Mouse (Mus musculus) adrenal gland, postnatal 14 days (tissue): Measurements from ENCODE around the gene Atp6v0a4. TPM values are rescaled to one million over a fixed set of nuclear protein-coding genes. Genes with fewer than 3 reads are reported as not detected.

ENCODE experiments used
- DNase-seq: peaks from one replicate; pipeline ENCODE4 v3.0.0; 2021; ENCODE audit warnings: mixed read lengths
- total RNA-seq: library from RNA; stranded (reverse); gene quantifications from 2 replicates; pipeline ENCODE4 v1.2.3, GENCODE M21; 2021

Gene Atp6v0a4
- total RNA-seq, 1 experiment from 2014 or later, result 4.1 TPM

DNA sequence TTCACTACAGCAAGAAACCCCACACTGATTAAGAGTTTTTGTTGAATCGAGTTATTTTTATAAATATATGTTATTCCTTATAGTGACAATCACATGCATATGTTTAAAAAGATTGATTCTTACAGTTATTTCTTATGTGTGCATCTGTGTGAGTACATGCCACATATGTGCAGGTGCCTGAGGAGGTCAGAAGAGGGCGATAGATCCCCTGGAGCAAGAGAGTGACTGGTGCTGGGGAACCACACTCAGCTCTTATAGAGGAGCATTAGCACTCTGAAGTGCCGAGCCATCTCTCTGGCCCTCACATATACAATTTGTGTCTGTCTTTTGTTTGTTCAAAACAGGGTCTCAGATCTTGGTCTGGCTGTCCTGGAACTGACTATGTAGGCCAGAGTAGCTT is 50.8 kb downstream of the Atp6v0a4 start:
- no peak for DNase-seq

DNA sequence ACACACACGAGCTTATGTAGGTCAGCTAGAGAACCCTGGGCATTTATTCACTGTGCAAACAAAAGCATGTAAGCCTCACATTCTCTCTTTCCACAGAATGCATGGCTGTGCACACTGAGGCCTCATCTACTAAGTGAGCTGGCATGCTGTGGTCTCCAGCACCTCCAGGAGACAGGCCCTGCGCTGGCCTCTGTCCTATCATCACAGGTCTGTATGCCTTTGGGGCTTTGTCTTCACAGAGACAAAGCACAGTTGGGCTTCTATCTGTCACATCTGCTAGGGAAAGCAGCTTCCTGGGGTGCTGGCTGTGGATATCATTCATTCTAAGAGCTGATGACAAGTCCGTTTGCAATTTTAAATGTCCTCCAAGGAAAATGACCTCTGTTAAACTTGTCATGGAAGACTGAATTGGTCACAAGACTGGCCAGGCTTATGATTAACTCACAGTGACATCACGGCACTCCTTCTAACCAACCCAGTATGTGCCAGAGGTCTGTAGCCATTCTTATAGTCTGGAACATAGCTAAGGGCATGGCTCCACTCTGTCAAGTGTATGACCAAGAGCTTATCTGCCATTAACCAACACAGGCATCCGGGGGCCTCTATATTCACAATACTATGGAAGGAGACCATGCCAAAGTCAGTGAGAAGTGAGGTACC is 52.1 kb downstream of the Atp6v0a4 start:
- no peak for DNase-seq

DNA sequence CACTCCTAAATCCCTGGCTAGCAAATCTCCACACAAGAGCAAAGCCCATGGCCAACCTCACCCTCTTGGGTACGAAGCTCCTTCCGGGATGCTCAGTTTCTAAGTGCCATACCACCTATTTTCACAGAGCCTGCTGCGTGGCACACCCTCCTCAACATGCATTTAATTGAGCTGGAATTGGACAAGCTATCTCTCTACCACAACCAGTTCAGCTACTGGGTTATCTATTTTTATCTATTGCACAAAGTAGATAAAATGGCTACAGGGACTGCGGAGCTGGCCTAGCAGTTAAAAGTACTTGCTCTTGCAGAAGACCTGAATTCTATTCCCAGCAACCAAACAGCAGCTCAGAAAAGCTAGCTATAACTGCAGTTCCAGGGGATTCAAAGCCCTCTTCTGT is 53.1 kb downstream of the Atp6v0a4 start:
- no peak for DNase-seq

DNA sequence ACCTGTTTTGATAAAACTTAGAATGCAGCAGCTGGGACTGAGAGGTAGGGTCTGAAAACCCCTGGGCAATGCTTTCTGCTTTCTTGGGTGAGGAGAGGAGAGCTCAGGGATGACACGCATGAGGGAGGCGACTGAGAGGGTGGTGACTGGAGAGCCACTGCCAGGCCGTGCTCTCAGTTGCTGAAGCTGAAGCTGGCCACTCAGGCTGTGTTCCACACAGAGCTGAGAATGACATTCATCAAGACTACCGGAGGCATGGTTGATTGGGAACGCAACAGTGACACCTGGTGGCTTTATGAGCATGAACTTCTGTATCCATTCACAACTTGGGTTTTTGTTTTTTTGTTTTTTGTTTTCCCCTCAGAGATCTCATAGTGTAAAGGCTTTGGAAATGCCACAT is 58.2 kb downstream of the Atp6v0a4 start:
- peak; percentile 75 for DNase-seq

DNA sequence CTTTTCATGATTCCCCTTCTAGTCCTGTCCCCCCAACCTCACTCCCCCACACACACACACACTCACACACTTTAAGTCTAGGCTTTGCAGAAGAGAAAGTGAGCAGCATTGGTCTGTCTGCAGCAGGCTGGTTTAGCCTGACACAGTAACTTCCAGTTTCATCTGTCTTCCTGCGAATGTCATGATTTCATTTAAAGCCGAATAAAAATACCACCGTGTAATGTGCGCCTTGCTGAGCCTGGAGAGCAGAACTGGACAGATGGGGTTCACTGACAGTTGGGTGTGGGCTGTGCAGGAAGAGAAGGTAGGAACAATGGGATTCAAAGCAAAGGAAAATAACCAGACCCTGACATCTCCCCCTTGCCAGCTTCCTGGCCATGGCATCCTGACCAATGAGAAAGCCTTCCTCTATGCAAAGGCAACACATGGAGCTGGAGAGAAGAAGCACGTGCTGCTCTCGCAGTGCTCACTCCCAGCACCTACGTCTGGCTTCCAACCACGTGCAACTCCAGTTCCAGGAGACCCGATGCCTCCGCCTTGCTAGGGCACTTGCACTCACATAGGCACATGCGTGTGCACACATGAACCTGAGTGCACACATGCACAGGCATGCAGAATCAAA is 58.8 kb downstream of the Atp6v0a4 start:
- no peak for DNase-seq

DNA sequence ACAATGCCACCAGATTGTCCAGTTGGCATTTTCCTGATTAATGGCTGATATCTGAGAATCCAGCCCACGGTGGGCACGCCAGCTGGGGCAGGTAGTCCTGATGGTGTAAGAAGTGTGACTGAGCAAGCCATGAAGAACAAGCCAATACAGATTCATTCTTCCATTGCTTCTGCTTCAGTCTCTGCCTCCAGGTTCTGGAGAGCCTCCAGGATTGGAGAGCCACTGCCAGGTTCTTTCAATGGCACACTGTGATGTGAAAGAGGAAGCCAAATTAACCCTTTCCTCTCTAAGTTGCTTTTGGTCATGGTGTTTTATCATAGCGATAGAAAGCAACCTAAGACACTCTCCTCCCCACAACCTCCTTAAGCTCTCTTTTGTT is 59.3 kb downstream of the Atp6v0a4 start:
- DNase-seq, result peak; percentile 36

DNA sequence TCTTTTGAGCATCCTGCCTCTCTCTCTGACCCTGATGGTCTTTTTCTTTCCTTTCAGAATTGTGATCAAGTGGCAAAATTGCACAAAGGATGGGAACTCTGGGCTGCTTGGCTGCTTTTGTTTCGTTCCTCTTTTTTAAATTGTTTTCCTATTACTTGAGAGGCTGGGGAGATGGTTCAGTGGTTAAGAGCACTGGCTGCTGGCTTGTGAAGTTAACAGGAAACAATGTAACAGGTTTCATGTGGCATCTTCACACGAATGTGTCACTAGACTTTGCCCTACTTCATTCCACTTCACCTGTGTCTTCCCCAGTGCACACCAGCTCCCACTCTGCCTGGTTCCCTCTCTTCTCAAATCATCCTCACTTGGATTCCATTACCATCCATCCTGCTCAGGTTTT is 59.8 kb downstream of the Atp6v0a4 start:
- DNase-seq, result no peak

DNA sequence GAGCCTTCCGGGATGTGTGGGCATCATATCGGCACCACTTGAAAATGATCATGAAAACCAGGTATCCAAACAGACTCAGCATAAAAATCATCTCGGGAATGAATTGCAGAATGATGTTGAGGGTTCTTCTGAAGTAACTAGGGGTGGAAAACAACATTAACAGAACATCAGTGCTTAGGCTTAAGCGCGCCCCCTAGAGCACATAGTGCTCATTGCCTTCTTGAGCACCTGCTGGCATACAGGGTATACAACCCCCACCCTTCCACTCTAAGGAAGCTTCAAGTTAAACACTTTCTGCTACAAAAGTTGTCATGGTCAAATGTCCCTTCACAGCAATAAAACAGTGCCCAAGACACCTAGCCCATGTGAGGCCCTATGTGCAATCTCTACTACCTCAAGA is 65.6 kb downstream of the Atp6v0a4 start:
- no peak for DNase-seq

DNA sequence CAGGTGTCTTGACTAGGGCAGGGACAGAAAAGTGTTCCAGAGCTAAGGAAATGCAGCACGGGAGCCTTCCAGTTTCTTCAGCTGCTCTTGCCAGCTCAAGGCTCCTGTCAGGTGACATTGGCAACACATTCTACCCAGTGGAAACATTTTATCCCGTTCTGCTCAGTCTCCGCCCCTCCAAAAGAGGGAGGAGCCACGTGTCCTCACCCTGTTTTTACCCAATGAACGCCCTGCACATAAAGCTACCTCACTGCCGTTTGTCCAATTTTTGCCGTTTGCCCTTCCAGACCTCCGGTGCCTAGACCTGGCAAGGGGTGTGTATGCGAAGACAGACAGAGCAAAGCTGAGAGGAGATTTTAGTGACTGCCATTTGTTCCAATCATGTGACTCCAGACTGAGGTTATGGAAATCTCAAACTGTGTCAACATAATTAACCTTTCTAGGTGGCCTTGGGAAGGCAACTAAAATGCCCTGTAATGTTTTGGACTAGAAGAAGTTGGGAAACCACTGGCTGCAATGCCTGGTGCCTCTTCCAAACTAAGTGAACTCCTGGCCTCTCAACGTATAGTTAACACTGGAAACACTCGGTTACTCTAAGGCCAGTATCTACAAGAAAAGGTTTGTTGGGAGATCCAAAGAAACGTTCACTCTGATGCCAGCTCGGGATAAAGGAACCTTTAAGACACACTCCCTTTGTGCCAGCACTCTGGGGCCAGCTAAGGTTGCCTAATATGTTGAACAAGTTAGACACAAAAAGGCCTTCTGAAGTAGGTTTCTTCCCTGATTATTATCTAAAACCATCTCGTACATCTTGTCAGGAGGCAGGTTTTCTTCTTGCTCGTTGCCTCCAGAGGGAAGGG is 68.7 kb downstream of the Atp6v0a4 start:
- peak; percentile 46 for DNase-seq

DNA sequence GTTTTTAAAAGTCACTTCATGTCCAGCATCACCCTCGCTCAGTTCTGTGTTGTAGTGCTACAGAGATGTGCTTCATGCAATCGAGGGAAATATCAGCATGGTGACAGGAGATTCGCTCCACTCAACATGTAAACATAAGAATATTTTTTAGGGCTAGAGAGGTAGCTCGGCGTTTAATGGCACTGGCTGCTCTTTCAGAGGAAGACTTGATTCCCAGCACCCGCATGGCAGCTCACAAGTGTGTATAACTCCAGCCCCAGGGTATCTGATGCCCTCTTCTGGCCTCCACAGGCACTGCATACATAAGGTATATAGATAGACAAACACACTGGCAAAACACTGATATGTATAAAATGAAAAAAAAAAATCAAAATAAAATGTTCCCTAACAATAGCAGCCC is 74.8 kb downstream of the Atp6v0a4 start:
- DNase-seq, result no peak

DNA sequence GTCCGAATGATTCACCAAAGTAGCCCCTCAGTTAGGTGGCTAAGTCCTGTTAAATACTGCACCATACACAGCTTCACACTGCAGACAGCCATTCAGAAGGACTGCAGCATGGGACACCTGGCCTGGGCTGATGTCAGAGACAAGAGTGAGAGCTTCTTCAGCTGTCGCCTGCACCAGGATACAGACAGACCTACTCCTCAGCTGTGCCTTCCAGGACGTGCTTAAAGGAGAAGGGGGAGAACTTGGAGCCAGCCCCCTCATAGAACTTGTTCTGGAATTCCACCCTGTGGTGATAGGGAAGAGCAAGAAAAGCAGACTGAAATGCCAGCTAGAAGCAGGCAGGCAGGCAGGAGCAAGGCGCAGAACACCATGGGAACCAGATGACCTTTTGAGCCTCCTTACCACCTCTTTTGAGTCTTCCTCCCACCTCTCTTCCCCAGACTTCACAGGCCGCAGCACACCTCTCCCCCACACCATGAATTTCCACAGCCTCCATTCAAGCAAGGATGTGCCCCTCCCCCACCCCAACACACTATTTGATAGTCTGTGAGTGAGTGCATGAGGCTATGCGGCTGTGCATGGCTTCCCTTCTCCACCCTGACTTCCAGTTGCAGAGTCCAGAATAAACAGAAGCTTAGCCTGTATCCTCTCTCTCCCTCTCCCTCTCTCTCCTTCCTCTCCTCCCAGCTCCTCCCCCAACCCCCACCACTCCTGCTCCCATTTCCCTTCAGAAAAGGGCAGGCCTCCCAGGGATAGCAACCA is 75.4 kb downstream of the Atp6v0a4 start:
- peak; percentile 22 for DNase-seq

DNA sequence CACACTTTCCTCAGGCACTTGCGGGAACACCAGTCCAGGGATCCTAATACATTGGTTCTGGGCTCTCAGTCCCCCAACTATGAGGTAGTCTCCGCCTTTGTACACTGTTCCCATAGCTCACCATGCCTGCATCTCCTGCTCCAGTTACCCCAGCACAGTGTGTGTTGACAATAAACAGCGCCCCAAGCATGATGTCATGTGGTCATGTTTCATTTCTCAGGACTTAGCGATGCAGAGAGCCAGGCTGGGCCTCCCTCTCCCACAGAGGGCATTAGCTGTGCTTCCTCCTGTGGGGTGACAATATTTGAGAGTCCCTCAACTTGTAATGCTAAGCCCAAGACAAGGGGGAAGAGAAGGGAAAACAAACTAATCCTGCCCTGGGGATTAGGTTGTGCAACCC is 76.4 kb downstream of the Atp6v0a4 start:
- DNase-seq, result peak; percentile 23

DNA sequence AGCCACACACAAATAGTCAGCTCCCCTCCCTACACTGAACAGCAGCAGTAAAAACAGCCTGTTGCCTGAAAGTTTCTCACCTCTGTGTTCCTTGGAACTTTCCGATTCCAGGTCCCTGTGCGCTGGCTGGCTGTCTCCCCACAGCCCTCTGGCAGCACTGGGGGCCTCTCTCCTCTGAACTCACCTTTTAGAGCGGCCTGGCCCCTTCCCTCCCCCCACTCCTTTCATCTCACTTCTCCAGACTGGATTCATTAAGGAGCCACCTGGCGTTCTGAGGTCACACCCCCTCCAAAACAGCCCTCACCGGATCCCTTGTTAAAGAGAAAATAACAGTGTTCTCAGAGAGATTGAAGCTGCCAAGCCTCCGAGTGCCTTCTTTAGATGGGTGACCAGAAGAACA is 77.5 kb downstream of the Atp6v0a4 start, which contains the start of gene Svopl:
TSS of gene Svopl (minus strand) at position 159 of the 400 bp plus-strand sequence.
- peak; percentile 20 for DNase-seq

DNA sequence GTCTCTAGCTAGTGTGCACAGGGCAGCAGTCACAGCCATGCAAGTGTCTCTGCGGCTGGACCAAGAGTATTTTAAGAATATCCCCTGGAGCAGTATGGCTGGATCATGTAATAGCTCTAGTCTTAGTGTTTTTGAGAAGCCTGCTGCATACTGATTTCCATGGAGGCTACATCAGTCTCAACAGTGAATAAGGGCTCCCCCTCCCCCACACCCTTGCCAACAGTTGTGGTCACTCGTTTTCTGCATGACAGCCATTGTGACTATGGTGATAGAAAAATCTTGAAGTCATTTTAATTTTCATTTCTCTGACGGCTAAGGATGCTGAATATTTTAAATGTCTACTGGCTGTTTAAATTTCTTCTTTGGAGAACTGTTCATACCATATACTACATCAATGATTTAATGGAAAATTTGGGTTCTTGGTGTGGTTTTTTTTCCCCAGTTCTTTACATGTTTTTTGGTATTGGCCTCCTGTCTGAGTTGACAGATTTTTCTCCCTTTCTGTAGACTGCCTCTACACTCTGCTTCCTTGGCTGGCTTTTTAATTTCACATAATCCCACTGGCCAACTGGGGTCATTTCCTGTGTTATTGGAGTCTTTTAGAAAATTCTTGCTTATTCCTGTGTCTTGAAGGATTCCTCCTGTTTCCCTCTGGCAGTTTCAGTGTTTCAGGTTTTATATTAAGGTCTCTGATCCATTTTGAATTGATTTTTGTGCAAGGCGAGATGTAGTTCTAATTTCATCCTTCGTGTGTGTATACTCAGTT is 91.4 kb downstream of the Atp6v0a4 start:
- no peak for DNase-seq

DNA sequence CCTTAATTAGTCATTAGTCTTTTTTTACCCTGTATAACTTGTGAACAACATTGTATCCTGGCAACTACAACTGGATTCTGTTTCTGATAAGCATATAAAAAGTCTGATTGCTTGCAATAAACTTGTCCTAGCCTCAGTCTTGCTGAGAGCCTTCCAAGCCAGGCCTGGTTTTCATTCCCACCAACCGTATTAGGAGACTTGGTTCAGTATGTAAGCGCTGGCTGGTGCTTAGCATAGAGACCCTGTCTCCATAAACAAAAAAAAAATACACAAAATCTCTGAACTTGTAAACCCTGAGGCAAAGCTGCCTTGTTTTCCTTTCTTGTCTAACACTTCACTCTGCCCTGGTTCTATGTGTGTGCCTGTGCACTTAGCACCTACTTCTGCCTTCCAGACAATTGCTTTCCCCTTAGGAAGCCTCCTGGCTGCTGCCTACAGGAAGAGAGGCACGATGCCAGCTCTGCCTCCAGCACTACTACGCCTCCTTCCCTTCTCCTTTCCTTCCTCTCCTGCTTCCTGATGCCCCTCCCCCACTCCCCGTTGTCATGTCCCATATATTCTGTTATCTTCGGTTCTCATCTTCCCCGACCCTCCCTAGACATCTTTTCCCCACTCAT is 92.4 kb downstream of the Atp6v0a4 start:
- DNase-seq, result peak; percentile 46

DNA sequence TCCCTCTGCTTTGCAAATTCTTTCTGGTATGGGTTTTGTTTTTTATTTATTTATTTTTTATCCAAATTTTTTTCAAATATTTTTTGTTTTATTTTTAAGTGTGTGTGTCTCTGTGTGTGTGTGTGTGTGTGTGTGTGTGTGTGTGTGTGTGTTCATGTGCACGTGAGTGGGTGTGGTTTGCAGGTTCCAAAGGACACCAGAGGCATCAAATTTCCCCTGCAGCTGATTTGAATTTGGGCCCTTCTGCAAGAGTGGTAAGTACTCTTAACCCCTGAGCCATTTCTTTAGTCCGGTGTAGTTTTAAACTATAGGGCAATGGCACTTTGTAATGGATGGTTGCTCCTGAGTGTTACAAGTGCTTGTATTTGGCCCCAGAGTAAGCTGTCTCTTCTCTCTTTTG is 96.2 kb downstream of the Atp6v0a4 start:
- DNase-seq, result no peak

DNA sequence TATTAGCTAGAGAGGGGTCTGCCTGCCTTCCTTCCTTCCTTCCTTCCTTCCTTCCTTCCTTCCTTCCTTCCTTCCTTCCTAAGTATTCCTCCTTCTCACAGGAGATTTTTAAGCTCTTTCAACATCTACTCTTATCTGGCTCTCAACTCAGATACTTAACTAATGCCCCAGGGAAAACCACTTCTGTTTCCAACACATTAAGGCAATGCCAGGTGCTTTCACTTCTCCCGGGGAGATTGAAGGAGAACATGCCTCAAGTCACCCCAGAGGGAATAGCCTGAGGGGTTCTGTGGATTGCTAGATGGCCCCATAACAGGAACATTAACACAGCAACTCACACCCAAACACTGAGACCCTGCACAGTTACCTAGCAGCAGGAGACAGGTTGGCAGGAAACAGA is 96.6 kb downstream of the Atp6v0a4 start:
- peak; percentile 21 for DNase-seq

DNA sequence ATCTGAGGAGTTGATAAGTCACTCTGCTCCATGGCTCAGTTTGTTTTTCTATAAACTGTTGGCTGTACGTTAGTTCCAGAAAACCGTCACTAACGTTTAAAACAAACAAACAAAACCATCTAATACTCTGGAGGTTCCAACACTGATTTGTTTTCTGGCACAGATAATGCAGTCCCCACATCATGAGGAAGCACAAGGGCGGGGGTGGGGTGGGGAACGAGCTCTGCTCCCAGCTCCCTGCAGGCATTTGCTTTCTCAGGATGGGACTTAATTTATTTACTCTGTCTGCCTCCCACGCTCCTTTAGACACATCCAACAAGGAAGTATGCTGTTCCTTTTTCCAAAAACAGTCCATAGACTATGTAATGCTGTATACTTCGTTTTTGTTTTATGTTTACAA is 101.1 kb downstream of the Atp6v0a4 start:
- DNase-seq, result no peak

DNA sequence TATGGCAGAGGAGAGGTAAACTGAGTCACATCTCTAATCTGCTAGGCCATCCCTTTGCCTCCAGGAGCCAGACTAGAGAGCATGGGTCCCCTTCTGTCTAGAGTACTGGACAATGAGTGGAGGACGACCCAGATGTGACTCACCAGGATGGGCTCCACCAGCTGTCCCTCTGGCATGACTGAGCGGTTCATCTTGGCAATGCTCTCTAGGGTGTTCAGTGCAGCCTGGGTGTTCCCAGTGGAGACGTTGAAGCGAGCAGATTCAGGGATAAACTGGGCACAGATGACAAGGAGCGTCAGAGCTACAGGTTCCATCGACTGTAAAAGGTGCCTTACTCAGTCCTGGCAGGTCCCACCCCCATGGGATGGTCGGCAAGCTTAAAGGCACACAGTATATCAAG is 103.0 kb downstream of the Atp6v0a4 start:
- DNase-seq, result no peak

DNA sequence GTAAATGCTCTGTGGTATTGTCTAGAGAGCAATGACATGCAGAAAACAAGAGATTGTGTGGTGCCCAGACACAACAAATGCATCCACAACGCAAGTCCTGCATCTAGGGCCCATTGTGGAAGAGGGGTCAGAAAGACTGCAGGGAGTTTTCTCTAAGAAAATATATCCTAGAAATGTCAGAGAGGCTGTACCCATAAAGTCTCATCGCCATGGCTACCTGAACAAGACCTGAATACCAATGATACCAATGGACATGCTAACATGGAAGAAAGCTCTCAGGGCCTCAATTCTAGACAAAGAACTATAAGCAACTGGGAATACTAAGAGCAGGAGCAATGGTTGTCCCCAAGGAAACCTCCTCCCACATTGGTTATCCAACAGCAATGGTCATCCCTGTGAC is 111.6 kb downstream of the Atp6v0a4 start:
- no peak for DNase-seq

DNA sequence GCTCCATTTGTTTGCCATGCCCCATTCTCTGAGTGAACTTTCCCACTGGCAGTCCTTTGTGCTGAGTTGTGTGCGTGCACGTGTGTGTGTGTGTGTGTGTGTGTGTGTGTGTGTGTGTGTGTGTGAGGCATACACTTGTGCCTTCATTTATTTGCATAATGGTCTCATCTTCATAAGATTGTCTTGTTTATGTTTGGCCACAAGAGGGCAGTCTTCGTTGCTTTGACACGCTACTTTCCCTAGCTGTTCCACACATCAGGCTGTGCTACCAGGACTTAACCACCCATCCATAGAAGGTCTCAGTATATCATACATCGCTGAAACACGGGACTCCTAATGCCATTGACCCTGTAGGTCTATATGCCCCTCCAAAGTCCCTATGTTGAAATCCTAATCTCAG is 116.9 kb downstream of the Atp6v0a4 start:
- DNase-seq, result peak; percentile 73
